Mouse (Mus musculus): ENCODE results near the gene Ctsw. TPM values are rescaled to one million over a fixed set of nuclear protein-coding genes. Genes with fewer than 3 reads are reported as not detected.

The Ctsw gene
- total RNA-seq, 2 experiments from 2014 or later = 0.25 to 1.5 TPM

GRCm38 (mm10) chr19:5431911-5432464 is 36.3 kb downstream of the Ctsw start:
- DNase-seq = peak; percentile 57 to 70

DNA sequence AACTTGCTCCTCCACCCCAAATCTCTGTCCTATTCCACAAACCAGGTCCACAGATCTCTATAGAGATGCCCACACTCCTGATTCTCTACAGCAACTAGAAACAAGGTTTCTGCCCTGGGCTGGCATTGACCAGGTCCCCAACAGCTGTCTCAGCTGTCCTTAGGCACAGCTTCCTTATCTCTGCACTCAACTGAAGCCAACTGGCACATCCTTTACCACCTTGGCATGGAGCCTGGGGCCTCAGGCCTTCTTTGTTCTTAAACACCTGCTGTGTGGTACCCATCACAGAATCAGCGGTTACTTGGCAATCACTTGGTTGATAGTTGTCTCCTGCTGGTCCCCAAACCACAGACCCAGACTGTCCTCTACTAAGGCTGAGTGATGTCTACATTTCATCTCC is 37.9 kb downstream of the Ctsw start:
- no peak for DNase-seq

GRCm38 (mm10) chr19:5429806-5430205 is 38.5 kb downstream of the Ctsw start:
- DNase-seq = peak in 1 of 2 experiments; percentile 70

DNA sequence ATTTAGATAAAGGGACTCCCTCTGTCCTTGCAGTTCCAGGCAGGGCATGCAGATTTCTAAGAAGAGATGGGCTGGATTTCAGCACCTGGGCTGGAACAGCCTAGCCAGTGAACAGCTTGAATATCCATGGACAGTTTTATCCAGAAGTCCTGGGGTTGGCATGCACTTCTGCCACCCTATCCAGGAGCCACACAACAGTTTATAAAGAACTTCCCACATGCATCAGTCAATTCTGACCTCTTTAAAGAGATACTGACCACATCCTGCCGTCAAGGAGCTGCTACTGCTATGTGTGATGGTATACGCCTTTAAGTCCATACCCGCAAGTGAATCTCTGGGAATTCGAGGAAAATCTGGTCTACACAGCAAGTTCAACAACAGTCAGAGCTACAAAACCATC is 39.1 kb downstream of the Ctsw start:
- DNase-seq = no peak

- DNase-seq = peak in 1 of 2 experiments; percentile 52
Observed at GRCm38 (mm10) chr19:5428083-5428482, 40.2 kb downstream of the Ctsw start.

DNA sequence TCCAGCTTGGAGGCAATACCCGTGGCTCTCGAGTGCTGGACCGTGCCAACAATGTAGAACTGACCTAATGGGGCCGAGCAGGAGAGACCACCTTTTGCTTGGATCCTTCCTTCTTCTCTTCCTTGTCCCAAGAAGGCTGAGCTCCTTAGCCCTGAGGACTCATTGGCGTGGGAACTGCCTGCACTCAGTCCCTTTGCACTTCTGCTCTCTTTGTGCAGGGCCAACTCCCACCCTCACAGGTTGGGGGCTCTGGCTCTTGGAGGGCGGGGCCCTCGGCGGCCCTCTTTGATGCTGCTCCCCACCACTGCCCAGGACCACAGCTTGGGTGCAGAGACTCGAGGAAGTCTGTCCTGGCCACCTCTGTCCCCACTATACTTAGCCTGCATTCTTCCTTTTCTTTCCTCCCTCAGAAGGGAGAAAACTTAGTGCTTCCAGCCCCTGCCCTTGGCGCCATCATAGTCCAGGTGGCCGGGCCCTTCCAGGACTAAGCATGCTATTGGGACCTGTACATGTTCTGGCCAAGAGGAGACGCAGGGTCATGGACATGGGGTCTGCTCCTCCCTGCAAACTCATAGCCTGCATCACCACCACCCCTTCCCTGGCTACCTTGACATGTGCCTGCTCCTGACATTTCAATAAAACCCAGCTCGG is 41.5 kb downstream of the Ctsw start:
- DNase-seq = no peak

DNA sequence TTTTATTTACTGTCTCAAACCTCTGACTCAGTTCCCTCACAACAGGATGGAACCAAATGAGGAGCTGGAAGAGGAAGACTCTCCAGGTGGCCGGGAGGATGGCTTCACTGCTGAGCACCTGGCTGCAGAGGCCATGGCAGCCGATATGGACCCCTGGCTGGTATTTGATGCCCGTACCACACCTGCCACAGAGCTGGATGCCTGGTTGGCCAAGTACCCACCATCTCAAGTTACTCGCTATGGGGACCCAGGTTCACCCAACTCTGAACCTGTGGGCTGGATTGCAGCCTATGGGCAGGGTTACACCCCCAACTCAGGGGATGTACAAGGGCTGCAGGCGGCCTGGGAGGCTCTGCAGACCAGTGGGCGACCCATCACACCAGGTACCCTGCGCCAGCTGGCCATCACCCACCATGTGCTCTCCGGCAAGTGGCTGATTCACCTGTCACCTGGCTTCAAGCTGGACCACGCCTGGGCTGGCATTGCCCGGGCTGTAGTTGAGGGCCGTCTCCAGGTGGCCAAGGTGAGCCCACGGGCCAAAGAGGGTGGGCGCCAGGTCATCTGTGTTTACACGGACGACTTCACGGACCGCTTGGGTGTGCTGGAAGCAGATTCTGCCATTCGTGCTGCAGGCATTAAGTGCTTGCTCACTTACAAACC is 42.3 kb downstream of the Ctsw start:
- DNase-seq = no peak

DNA sequence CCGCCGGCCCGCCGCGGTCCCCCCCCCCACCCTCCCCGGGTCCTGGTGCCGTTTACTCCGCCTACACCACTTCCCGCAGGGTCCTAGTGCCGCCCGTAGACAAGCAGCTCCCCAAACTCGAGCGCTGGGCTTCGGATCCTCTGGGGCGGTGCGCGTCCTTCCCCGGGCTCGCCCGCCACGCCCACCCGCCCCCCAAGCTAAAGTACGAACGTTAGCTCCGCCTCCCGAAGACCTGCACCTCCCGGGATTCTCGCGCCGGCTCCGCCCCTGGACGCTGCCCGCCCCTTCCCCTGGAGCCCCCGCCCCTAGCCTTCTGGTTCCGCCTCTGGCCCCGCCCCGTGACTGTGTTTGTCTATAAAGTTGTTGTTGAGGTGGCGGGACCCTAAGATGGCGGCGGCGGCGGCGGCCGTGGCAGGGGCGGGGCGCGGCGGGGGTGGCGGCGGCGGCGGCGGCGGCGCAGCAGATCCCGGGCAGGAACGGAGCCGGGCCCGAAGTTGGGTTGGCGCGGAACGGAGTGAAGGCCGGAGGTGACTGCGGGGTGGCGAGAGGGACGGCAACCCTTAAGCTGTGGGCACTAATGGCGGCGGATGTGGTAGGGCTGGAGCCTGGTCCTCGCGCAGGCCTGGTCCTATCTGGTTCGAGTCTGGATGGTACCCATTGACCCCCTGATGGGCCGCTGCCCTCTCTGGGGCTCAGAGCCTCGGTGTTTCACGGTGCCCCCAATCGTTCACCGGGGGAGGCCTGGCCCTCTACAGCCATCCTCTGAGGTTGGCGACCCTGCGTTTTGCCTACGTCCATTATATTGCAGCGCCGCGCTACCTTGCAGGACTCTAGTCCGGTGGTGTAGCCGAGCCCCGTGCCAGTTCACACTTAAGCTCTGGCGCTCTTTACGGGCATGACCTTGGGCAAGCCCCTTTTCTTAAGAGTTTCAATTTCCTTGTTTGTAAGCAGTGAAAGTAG is 43.2 kb downstream of the Ctsw start, which contains the start of the genes Drap1 and AI837181:
Gene Drap1, minus strand, starts transcription at position 198 of the 960 bp plus-strand sequence.
Gene AI837181, plus strand, starts transcription at position 363 of the 960 bp plus-strand sequence.
- DNase-seq = peak; percentile 96 to 97

- DNase-seq = peak; percentile 67 to 85
Observed at GRCm38 (mm10) chr19:5424092-5424781, 44.1 kb downstream of the Ctsw start.

DNA sequence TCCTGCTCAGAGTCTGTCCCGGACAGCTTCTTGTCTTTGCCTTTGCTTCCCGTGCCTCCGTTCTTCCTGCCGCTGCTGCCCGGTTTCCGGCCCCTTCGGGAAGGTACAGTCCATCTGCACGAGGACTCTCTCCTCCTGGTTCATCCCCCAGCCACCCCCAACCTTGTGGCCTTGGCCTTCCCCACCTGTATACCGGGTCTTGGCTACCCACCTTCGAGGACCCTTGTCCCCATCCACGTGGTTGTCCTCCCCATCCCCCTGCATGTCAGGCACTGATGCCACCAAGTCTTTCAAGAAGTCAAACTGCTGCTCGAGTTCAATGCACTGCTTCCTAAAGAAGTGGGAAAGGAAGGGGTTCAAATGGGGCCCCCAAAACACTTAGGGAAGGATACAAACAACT is 44.7 kb downstream of the Ctsw start:
- DNase-seq = peak in 1 of 2 experiments; percentile 36

- DNase-seq = no peak
Observed at GRCm38 (mm10) chr19:5422895-5423443, 45.3 kb downstream of the Ctsw start.

- no peak for DNase-seq
Observed at GRCm38 (mm10) chr19:5422267-5422666, 46.0 kb downstream of the Ctsw start.

DNA sequence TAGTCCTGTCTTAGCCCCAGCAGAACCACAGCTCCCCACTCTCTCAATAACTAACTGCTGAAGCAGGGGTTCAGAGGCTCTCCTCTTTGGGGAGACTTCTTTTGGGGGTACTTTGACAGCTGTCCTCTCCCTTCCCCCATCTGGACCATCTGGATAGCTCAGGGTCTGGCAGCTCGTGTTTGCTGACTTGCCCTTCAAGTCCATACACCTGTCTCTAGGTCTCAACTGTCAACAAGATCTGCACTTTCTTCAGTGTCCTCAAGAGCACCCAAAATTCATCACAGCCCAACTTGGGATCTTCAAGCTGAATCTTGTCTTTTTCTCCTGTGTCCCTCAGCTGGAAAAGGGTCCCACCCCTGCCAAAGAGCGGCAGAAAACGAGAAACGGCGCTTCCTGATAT is 46.5 kb downstream of the Ctsw start:
- DNase-seq = no peak

DNA sequence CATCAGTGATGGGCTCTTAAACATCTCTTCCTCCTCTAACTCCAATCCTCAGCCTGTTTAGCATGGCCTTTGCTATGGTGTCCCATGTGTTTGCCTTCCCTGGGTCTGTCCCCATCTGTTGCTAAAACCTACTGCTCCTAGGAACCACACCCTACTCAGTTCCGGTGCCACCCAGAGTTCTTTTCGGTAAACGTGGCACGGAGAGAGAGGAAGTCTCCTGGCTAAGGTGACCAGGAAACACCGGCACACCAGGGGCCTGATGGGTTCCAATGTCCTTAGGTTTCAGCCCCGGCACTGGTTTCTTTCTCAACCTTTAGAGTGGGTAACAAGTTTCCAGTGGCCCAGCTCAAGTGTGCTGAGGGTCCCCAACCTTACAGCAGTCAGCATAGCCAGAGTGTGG is 47.7 kb downstream of the Ctsw start:
- DNase-seq = no peak

DNA sequence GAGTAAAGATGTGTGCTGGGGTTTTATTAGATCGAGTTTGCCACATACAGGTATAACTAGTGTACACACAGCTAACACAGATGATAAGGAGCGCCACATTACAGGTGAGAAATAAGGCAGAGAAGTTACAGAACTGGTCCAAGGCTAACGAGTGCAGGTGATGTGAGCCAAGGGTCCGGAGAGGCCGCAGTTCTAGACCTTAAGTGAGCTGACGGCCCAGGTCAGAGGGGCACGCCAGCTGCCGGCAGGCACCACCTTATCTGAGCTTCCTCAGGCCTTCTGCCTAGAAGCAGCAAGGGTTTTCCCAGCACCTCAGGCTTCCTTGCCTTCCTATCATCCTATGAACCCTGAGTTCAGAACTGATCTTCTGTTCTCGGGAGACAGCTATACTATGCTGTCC is 48.7 kb downstream of the Ctsw start:
- no peak for DNase-seq

GRCm38 (mm10) chr19:5418750-5419466 is 49.4 kb downstream of the Ctsw start:
- DNase-seq = peak; percentile 60 to 66
